In the genomic region with DNA sequence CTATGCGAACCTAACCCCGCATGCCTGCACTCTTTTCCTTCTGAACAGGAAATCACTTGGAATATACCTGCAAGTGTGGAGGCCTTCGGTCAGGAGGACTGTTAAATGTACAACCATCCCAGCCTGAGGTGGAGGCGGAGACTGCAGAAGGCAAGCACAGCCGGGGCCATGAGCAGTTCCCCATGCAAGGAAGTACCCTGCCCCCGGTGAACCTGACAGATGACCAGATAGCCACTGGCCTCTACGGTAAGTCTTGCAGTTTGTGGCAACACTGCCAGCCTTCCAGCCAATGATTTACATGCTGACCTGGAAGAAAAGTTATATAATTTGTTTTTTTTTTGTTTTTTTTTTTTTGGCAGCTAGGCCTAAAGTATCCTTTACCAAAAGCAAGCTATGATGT, we compare ENCODE assay signal across 26 mouse cellular contexts.
DNase-seq lines count a peak whose midpoint lies in the region; ATAC-seq and TF ChIP-seq lines count a peak whose summit lies in the region.
"Had no signal": no experiment of that assay in that cellular context is flagged by ENCODE, and none has a peak within 500 bp of the region (broad histone marks: within the 10 kb centered on the region; RNA-seq: fewer than 3 reads in every experiment).

No protein-coding gene starts in this region.

- H3K9me3 ChIP-seq in heart, embryonic 16.5 days (replicated peaks; ENCODE audit: control insufficient read depth, low read length): no peaks in the 10 kb centered on the region
- no peaks in the 10 kb centered on the region for H3K9me3 ChIP-seq in liver, embryonic 11.5 days (ENCODE audit: control insufficient read depth, low read length)
- H3K9me3 ChIP-seq in hindbrain, embryonic 13.5 days: no peaks in the 10 kb centered on the region
- H3K9me3 ChIP-seq: embryonic facial prominence, embryonic 13.5 days; lung, embryonic 15.5 days; midbrain, embryonic 10.5 days; midbrain, embryonic 15.5 days had no signal

- peaks cover 34% of the 10 kb centered on the region for H3K4me1 ChIP-seq in heart, embryonic 16.5 days (ENCODE audit: control insufficient read depth, insufficient read depth, low read length)
- peaks cover 13% of the 10 kb centered on the region for H3K4me1 ChIP-seq in heart, adult 2 months (ENCODE audit: control insufficient read depth, insufficient read depth, low read length)
- H3K4me1 ChIP-seq in liver, adult 2 months (ENCODE audit: control insufficient read depth, insufficient read depth, low read length): peaks cover 12% of the 10 kb centered on the region
- H3K4me1 ChIP-seq in liver, embryonic 11.5 days (replicated peaks; ENCODE audit: control insufficient read depth, insufficient read depth, low read length): no peaks in the 10 kb centered on the region; the same call in 1 of the 2 replicates
- H3K4me1 ChIP-seq in hindbrain, embryonic 13.5 days (replicated peaks): no peaks in the 10 kb centered on the region
- H3K4me1 ChIP-seq: midbrain, embryonic 15.5 days had no signal

- DNase-seq in gastrocnemius, adult 2 months: no peak
- DNase-seq in gastrocnemius, adult 18-20 months (ENCODE audit: low spot score): no peak
- DNase-seq in heart, adult 2 months: no peak
- peak; percentile 73 for DNase-seq in liver, adult 2 months (ENCODE audit: extremely low read depth, low read depth, low spot score)
- no peak for DNase-seq in liver, embryonic 11.5 days (ENCODE audit: low spot score)
- no peak for DNase-seq in neural tube, embryonic 10.5 days (ENCODE audit: extremely low spot score, low spot score)
- DNase-seq: adrenal gland, adult 2 months; adrenal gland, postnatal 36 days; cerebellum, adult 18-20 months; cerebellum, postnatal 10 days; gastrocnemius, postnatal 10 days; heart, postnatal 14 days; layer of hippocampus, adult 9-11 months; liver; right cerebral cortex, postnatal 25 days; thymus, postnatal 25 days had no signal

- no peak for TF ChIP-seq CTCF in gastrocnemius, adult 2 months (IDR thresholded peaks at IDR 0.05)
- no peak for TF ChIP-seq CTCF in heart, adult 2 months (IDR thresholded peaks at IDR 0.05)
- no peak for TF ChIP-seq CTCF in liver, adult 2 months (IDR thresholded peaks at IDR 0.05; ENCODE audit: low read depth, low read length)

- no peaks in the 10 kb centered on the region for H3K27me3 ChIP-seq in heart, embryonic 16.5 days (ENCODE audit: control insufficient read depth, insufficient read depth, low read length)
- no peaks in the 10 kb centered on the region for H3K27me3 ChIP-seq in heart, adult 2 months (ENCODE audit: control insufficient read depth, insufficient read depth, low read length)
- H3K27me3 ChIP-seq in liver, adult 2 months (ENCODE audit: control insufficient read depth, insufficient read depth, low read length): no peaks in the 10 kb centered on the region
- H3K27me3 ChIP-seq in liver, embryonic 11.5 days (replicated peaks; ENCODE audit: control insufficient read depth, insufficient read depth, low read length): no peaks in the 10 kb centered on the region
- H3K27me3 ChIP-seq in hindbrain, embryonic 13.5 days: no peaks in the 10 kb centered on the region
- H3K27me3 ChIP-seq: CH12.LX; embryonic facial prominence, embryonic 13.5 days; lung, embryonic 15.5 days; midbrain, embryonic 15.5 days had no signal

- no peak overlapping the region for H3K9ac ChIP-seq in heart, embryonic 16.5 days (ENCODE audit: low read length)
- H3K9ac ChIP-seq in heart, adult 2 months (ENCODE audit: low read depth, low read length): no peak overlapping the region
- H3K9ac ChIP-seq in liver, adult 2 months (ENCODE audit: low read depth, low read length): no peak overlapping the region
- H3K9ac ChIP-seq in liver, embryonic 11.5 days (ENCODE audit: low read depth, low read length): no peak overlapping the region
- H3K9ac ChIP-seq in hindbrain, embryonic 13.5 days: no peak overlapping the region
- H3K9ac ChIP-seq: embryonic facial prominence, embryonic 13.5 days; lung, embryonic 15.5 days; midbrain, embryonic 15.5 days had no signal

- no peak overlapping the region for H3K4me2 ChIP-seq in heart, embryonic 16.5 days (ENCODE audit: low read depth, low read length)
- no peak overlapping the region for H3K4me2 ChIP-seq in liver, embryonic 11.5 days
- no peak overlapping the region for H3K4me2 ChIP-seq in hindbrain, embryonic 13.5 days
- H3K4me2 ChIP-seq: embryonic facial prominence, embryonic 13.5 days; lung, embryonic 15.5 days; midbrain, embryonic 15.5 days had no signal

- TF ChIP-seq POLR2A in heart, adult 2 months (IDR thresholded peaks at IDR 0.05; ENCODE audit: insufficient read depth, low read depth, low read length): no peak
- TF ChIP-seq POLR2A in liver, adult 2 months (IDR thresholded peaks at IDR 0.05; ENCODE audit: extremely low read depth, insufficient read depth, low read length): no peak

- intact Hi-C loops in gastrocnemius, adult 2 months (cut with DNase I): no loop called here
- intact Hi-C loops in heart, adult 2 months (cut with DNase I): no loop called here

- peaks cover 22% of the 10 kb centered on the region for H3K36me3 ChIP-seq in heart, embryonic 16.5 days (ENCODE audit: control insufficient read depth, insufficient read depth)
- peaks cover 14% of the 10 kb centered on the region for H3K36me3 ChIP-seq in heart, adult 2 months (ENCODE audit: control insufficient read depth, insufficient read depth, low read length)
- peaks cover 52% of the 10 kb centered on the region for H3K36me3 ChIP-seq in liver, adult 2 months (ENCODE audit: control insufficient read depth, insufficient read depth, low read length)
- peaks cover 8% of the 10 kb centered on the region; the same call in 1 of the 2 replicates for H3K36me3 ChIP-seq in liver, embryonic 11.5 days (ENCODE audit: control insufficient read depth, insufficient read depth, low read length)
- H3K36me3 ChIP-seq in hindbrain, embryonic 13.5 days: 0 out of 2 replicates have a peak, but pooled peaks cover 4% of the 10 kb centered on the region
- H3K36me3 ChIP-seq: midbrain, embryonic 15.5 days had no signal

- H3K4me3 ChIP-seq in gastrocnemius, adult 2 months: no peak overlapping the region
- H3K4me3 ChIP-seq in heart, embryonic 16.5 days (ENCODE audit: low read length): no peak overlapping the region
- no peak overlapping the region for H3K4me3 ChIP-seq in heart, adult 2 months
- H3K4me3 ChIP-seq in liver, adult 2 months (ENCODE audit: insufficient read depth, low read depth, low read length): no peak overlapping the region
- no peak overlapping the region for H3K4me3 ChIP-seq in liver, embryonic 11.5 days (ENCODE audit: low read depth, low read length)
- no peak overlapping the region for H3K4me3 ChIP-seq in hindbrain, embryonic 13.5 days
- H3K4me3 ChIP-seq: embryonic facial prominence, embryonic 13.5 days; lung, embryonic 15.5 days; midbrain, embryonic 10.5 days; midbrain, embryonic 15.5 days had no signal

- no peak for ATAC-seq in heart, embryonic 16.5 days (replicated peaks; ENCODE audit: extremely low read depth, insufficient read depth, low FRiP score)
- ATAC-seq in liver, embryonic 11.5 days (replicated peaks; ENCODE audit: low FRiP score): no peak
- ATAC-seq in hindbrain, embryonic 13.5 days (ENCODE audit: low FRiP score): no peak
- ATAC-seq: activated CD4-positive, CD25-positive, alpha-beta regulatory T cell, adult 4 months; forebrain, embryonic 16.5 days; intestine, embryonic 16.5 days; midbrain, embryonic 15.5 days had no signal

- H3K27ac ChIP-seq in gastrocnemius, adult 2 months: peak overlapping the region; percentile 50; the same call in 1 of the 2 replicates
- H3K27ac ChIP-seq in heart, embryonic 16.5 days (ENCODE audit: low read length): peak overlapping the region; percentile 38; the same call in 1 of the 2 replicates
- no peak overlapping the region for H3K27ac ChIP-seq in heart, adult 2 months
- H3K27ac ChIP-seq in liver, adult 2 months (replicated peaks; ENCODE audit: insufficient read depth, low read depth, low read length): peak overlapping the region; percentile 30; the same call in 1 of the 2 replicates
- H3K27ac ChIP-seq in liver, embryonic 11.5 days (ENCODE audit: low read depth, low read length): no peak overlapping the region
- H3K27ac ChIP-seq in hindbrain, embryonic 13.5 days: no peak overlapping the region
- H3K27ac ChIP-seq: embryonic facial prominence, embryonic 13.5 days; lung, embryonic 15.5 days; midbrain, embryonic 10.5 days; midbrain, embryonic 15.5 days had no signal

- H3K79me2 ChIP-seq in heart, adult 2 months (replicated peaks; ENCODE audit: control insufficient read depth, insufficient read depth, low read length): no peaks in the 10 kb centered on the region; the same call in 1 of the 2 replicates
- no peaks in the 10 kb centered on the region; the same call in 1 of the 2 replicates for H3K79me2 ChIP-seq in liver, adult 2 months (ENCODE audit: control insufficient read depth, insufficient read depth, low read length)

- 70% methylated on average over 7 of the region's 7 CpGs for WGBS in heart, embryonic 16.5 days
- 76% methylated on average over 7 of the region's 7 CpGs for WGBS in heart, adult 2 months
- WGBS in liver, adult 2 months: 43% methylated on average over 7 of the region's 7 CpGs
- 60% methylated on average over 7 of the region's 7 CpGs for WGBS in liver, embryonic 11.5 days
- WGBS in hindbrain, embryonic 13.5 days: 90% methylated on average over 7 of the region's 7 CpGs

- TF ChIP-seq EP300 in heart, adult 2 months (IDR thresholded peaks at IDR 0.05; ENCODE audit: insufficient read depth, low read depth, low read length): no peak

Comparison
In these comparisons a context has a peak if more than half of its experiments do, and no peak if none do; other contexts are left out.
1. H3K27ac ChIP-seq: peak in gastrocnemius, adult 2 months (single experiment), heart, embryonic 16.5 days (single experiment) and liver, adult 2 months (single experiment); none in heart, adult 2 months (single experiment), liver, embryonic 11.5 days (single experiment) and hindbrain, embryonic 13.5 days (single experiment).